Mouse (Mus musculus): ENCODE data around the gene Nnmt. TPM values are rescaled to one million over a fixed set of nuclear protein-coding genes. Genes with fewer than 3 reads are reported as not detected.
A peak's percentile ranks its signal among the peaks of the same experiment; 100 is the strongest.

Nnmt gene
- polyA plus RNA-seq, 1 experiment from 2014 or later = 6.1 TPM

DNA sequence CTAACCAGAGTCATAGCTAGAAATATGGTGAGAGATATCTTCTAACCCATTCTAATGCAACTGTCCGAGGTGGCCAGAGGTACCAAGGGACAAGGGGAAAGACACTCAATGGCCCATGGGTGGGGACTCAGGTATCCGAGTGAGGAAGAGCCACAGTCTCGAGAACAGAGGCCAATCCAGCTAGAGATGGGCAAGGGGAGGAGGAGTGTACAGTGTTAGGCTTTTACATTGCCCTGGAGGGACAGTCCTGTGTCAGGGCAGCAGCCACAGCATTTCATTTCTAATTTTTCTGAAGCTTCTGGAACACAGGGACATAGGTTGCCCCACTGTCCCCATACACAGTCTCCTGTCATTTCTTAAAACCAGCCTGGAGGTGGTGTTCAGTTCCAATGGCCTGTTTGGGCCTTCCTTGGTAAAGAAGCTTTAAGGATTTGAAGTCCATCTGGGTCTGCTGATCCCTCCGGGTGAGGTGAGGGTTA, 40.7 kb upstream of the Nnmt start:
- no peak overlapping the region for H3K4me3 ChIP-seq (ENCODE audit: low read depth, low read length)
- no peak overlapping the region for H3K9ac ChIP-seq (ENCODE audit: low read depth, low read length)
- H3K4me2 ChIP-seq (replicated peaks; ENCODE audit: low read depth) = no peak overlapping the region
- WGBS = 58% methylated on average over 4 of the region's 4 CpGs
- no peak overlapping the region for H3K27ac ChIP-seq (ENCODE audit: low read depth, low read length)
- TF ChIP-seq CTCF (IDR thresholded peaks at IDR 0.05; ENCODE audit: low read depth) = no peak
- H3K4me1 ChIP-seq (replicated peaks; ENCODE audit: control insufficient read depth, insufficient read depth, low read length) = 0 out of 2 replicates have a peak, but pooled peaks cover 5% of the 10 kb centered on the region
- H3K36me3 ChIP-seq (ENCODE audit: control insufficient read depth, insufficient read depth) = no peaks in the 10 kb centered on the region
- ATAC-seq = no peak
- H3K9me3 ChIP-seq (ENCODE audit: control insufficient read depth) = 0 out of 2 replicates have a peak, but pooled peaks cover 3% of the 10 kb centered on the region
- no peaks in the 10 kb centered on the region for H3K27me3 ChIP-seq (replicated peaks; ENCODE audit: control insufficient read depth, insufficient read depth, low read length)

DNA sequence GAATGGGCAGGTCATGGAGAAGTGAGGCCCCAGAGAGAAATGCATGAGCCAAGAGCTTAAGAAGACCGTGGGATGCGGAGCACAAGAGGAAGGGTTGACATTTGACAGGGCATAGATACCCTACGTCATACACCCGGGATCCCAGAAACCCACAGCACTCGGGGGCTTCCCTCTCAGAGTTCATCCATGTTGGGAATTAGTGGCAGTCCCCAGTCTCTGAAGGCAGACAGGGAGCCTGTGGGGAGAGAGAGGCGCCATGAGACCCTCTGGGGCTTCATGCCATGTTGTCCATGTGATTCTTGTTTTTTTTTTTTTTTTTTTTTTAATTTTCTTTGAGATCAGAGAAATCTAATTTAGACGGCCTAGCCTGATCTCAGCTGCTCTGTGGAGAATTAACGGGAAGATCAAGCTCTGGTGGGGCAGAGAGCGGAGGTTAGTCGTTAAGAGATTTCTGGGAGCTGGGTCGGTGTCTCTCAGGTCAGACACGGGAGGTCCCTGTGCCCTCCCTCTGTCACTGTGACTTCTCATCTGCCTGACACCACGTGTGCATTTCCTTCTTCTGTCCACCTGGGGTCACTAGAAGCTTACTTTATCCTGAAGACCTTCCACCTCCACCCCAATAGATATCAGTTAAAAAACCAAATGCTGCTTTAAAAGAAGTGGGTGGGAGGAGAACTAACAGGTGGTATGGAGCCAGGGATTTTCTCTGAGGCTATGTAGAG, 40.1 kb upstream of the Nnmt start:
- no peak for ATAC-seq
- H3K4me2 ChIP-seq (replicated peaks; ENCODE audit: low read depth) = no peak overlapping the region
- no peaks in the 10 kb centered on the region for H3K27me3 ChIP-seq (replicated peaks; ENCODE audit: control insufficient read depth, insufficient read depth, low read length)
- TF ChIP-seq CTCF (IDR thresholded peaks at IDR 0.05; ENCODE audit: low read depth) = peak; percentile 75
- WGBS = 45% methylated on average over 13 of the region's 13 CpGs
- 0 out of 2 replicates have a peak, but pooled peaks cover 5% of the 10 kb centered on the region for H3K4me1 ChIP-seq (replicated peaks; ENCODE audit: control insufficient read depth, insufficient read depth, low read length)
- no peaks in the 10 kb centered on the region for H3K36me3 ChIP-seq (ENCODE audit: control insufficient read depth, insufficient read depth)
- no peak overlapping the region for H3K9ac ChIP-seq (ENCODE audit: low read depth, low read length)
- no peak overlapping the region for H3K27ac ChIP-seq (ENCODE audit: low read depth, low read length)
- no peak overlapping the region for H3K4me3 ChIP-seq (ENCODE audit: low read depth, low read length)
- 0 out of 2 replicates have a peak, but pooled peaks cover 3% of the 10 kb centered on the region for H3K9me3 ChIP-seq (ENCODE audit: control insufficient read depth)

DNA sequence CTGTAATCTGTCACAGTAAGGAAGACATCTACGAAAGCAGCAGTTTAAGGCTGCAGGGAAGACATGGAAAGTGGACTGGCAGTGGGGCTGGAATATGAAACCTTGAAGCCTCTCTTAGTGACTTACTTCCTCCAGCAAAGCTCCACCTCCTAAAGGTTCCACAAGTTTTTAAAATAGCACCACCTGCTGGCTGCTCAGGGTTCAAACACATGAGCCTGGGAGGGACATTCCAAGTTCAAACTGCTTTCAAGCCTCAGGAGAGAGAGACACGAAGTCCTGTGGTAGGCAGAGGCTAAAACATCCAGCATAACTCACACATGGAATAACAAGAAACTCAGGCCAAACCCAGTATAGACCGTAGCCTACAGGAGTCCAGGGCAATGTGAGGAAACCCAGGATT, 39.4 kb upstream of the Nnmt start:
- Histone ChIP-seq H3K27me3 (replicated peaks; ENCODE audit: control insufficient read depth, insufficient read depth, low read length) (no peaks in the 10 kb centered on the region), H3K36me3 (ENCODE audit: control insufficient read depth, insufficient read depth) (no peaks in the 10 kb centered on the region), H3K4me3 (ENCODE audit: low read depth, low read length) (no peak overlapping the region), H3K27ac (ENCODE audit: low read depth, low read length) (no peak overlapping the region), H3K9me3 (ENCODE audit: control insufficient read depth) (0 out of 2 replicates have a peak, but pooled peaks cover 3% of the 10 kb centered on the region), H3K9ac (ENCODE audit: low read depth, low read length) (no peak overlapping the region), H3K4me2 (replicated peaks; ENCODE audit: low read depth) (no peak overlapping the region), H3K4me1 (replicated peaks; ENCODE audit: control insufficient read depth, insufficient read depth, low read length) (0 out of 2 replicates have a peak, but pooled peaks cover 5% of the 10 kb centered on the region)
- peak; percentile 20; the same call in 1 of the 2 replicates for TF ChIP-seq CTCF (IDR thresholded peaks at IDR 0.05; ENCODE audit: low read depth)
- WGBS = 84% methylated on average over 3 of the region's 3 CpGs
- ATAC-seq = no peak

DNA sequence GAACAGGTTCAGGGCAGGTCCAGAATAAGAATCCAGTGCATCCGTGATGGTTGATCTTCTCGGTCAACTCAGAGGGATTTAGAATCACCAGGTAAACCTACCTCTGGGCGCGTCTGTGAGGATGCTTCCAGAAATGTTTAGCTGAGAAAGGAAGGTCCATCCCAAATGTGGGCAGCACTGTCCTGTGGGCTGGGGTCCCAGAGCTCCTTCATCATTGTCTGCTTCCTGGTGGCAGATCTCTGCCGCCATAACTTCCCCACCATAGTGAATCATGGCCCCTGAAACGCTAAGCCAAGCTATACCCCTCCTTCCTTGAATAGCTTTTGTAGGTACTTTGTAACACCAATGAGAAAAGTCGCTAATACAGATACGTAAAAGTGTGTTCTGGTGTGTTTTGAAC, 36.7 kb upstream of the Nnmt start:
- Histone ChIP-seq H3K27ac (ENCODE audit: low read depth, low read length) (no peak overlapping the region), H3K4me1 (replicated peaks; ENCODE audit: control insufficient read depth, insufficient read depth, low read length) (no peaks in the 10 kb centered on the region), H3K36me3 (ENCODE audit: control insufficient read depth, insufficient read depth) (no peaks in the 10 kb centered on the region), H3K27me3 (replicated peaks; ENCODE audit: control insufficient read depth, insufficient read depth, low read length) (no peaks in the 10 kb centered on the region), H3K9me3 (ENCODE audit: control insufficient read depth) (0 out of 2 replicates have a peak, but pooled peaks cover 3% of the 10 kb centered on the region), H3K9ac (ENCODE audit: low read depth, low read length) (no peak overlapping the region), H3K4me2 (replicated peaks; ENCODE audit: low read depth) (no peak overlapping the region), H3K4me3 (ENCODE audit: low read depth, low read length) (no peak overlapping the region)
- no peak for TF ChIP-seq CTCF (IDR thresholded peaks at IDR 0.05; ENCODE audit: low read depth)
- ATAC-seq = no peak
- 93% methylated on average over 8 of the region's 8 CpGs for WGBS

DNA sequence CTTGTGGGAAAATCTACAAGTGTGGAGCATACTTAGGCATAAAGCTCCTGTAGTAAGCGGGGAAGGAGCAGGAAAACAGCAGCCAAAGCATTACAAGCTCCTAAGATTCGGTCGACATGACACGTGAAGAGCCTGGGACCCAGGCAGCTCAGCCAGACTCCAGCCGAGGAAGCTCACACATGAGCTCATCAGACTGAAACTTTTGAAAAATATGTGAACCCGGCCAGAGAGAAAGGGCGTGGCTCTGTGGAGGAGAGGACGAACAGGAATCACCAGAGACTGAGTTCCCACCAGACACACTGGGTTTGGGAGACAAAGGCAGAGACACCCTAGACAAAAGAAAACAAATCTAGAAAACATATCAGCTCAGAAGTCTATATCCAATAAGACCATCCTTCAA, 35.9 kb upstream of the Nnmt start:
- H3K9ac ChIP-seq (ENCODE audit: low read depth, low read length) = no peak overlapping the region
- WGBS = 65% methylated on average over 8 of the region's 8 CpGs
- no peak overlapping the region for H3K4me3 ChIP-seq (ENCODE audit: low read depth, low read length)
- H3K27ac ChIP-seq (ENCODE audit: low read depth, low read length) = no peak overlapping the region
- no peak overlapping the region for H3K4me2 ChIP-seq (replicated peaks; ENCODE audit: low read depth)
- no peak for ATAC-seq
- TF ChIP-seq CTCF (IDR thresholded peaks at IDR 0.05; ENCODE audit: low read depth) = no peak
- H3K27me3 ChIP-seq (replicated peaks; ENCODE audit: control insufficient read depth, insufficient read depth, low read length) = no peaks in the 10 kb centered on the region
- 0 out of 2 replicates have a peak, but pooled peaks cover 3% of the 10 kb centered on the region for H3K9me3 ChIP-seq (ENCODE audit: control insufficient read depth)
- no peaks in the 10 kb centered on the region for H3K4me1 ChIP-seq (replicated peaks; ENCODE audit: control insufficient read depth, insufficient read depth, low read length)
- no peaks in the 10 kb centered on the region for H3K36me3 ChIP-seq (ENCODE audit: control insufficient read depth, insufficient read depth)

DNA sequence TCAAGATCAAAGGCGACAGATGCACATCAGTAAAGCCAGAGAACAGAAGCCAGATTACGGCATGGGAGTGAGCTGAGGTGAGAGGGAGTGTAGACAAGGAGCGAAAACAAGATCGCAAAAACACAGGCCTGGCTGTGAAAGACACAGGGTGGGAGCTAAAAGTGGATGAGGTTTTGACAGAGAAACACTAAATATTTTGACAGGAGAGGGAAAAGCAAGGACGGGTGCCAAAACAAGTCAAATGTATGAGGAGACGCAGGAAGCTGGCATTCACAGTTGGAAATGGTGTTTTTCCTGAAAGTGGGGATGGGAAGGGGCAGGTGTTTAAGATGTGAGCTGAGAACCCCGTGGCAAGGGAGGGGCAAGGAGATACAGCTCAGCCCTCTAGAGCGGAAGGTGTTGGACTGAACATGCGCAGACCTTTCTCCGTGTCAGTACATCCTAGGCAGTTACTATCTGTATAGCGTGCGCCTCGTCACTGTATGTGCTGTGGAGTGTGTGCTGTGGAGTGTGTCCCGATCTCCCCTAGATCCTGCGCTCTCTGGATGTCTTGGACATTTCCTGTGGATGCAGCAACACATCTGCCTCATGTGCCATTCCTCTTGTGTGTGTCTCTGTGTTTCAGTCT, 33.3 kb upstream of the Nnmt start:
- no peak for ATAC-seq
- Histone ChIP-seq H3K27ac (ENCODE audit: low read depth, low read length) (no peak overlapping the region), H3K36me3 (ENCODE audit: control insufficient read depth, insufficient read depth) (no peaks in the 10 kb centered on the region), H3K9me3 (ENCODE audit: control insufficient read depth) (no peaks in the 10 kb centered on the region), H3K4me2 (replicated peaks; ENCODE audit: low read depth) (no peak overlapping the region), H3K27me3 (replicated peaks; ENCODE audit: control insufficient read depth, insufficient read depth, low read length) (no peaks in the 10 kb centered on the region), H3K9ac (ENCODE audit: low read depth, low read length) (no peak overlapping the region), H3K4me3 (ENCODE audit: low read depth, low read length) (no peak overlapping the region), H3K4me1 (replicated peaks; ENCODE audit: control insufficient read depth, insufficient read depth, low read length) (no peaks in the 10 kb centered on the region)
- no peak for TF ChIP-seq CTCF (IDR thresholded peaks at IDR 0.05; ENCODE audit: low read depth)
- WGBS = 51% methylated on average over 15 of the region's 15 CpGs

Data from intestine, postnatal 0 days (tissue).